Mouse (Mus musculus) kidney, adult 2 months (tissue): ENCODE data around the gene Stx5a. TPM values are rescaled to one million over a fixed set of nuclear protein-coding genes. Genes with fewer than 3 reads are reported as not detected.

ENCODE experiments used
- DNase-seq: peaks from one replicate; pipeline ENCODE4 v3.0.0; 2021
- H3K27ac ChIP-seq: fragments of 200-500 bp; 2 replicates; pipeline ENCODE4 v1.5.1; 2012; ENCODE audit warnings: low read depth, low read length, control low read depth, inconsistent platforms; ENCODE audit not compliant: insufficient read depth
- H3K27me3 ChIP-seq: fragments of 200-500 bp; replicated peaks from 2 replicates; pipeline ENCODE4 v1.6.1; 2012; ENCODE audit warnings: mild to moderate bottlenecking, moderate library complexity, low read length, inconsistent platforms; ENCODE audit not compliant: control insufficient read depth, insufficient read depth
- H3K36me3 ChIP-seq: fragments of 200-500 bp; 2 replicates; pipeline ENCODE4 v1.6.1; 2012; ENCODE audit warnings: mild to moderate bottlenecking, moderate library complexity, low read length, inconsistent platforms; ENCODE audit not compliant: control insufficient read depth, insufficient read depth
- H3K4me1 ChIP-seq: fragments of 200-500 bp; 2 replicates; pipeline ENCODE4 v1.6.1; 2011; ENCODE audit warnings: low read length; ENCODE audit not compliant: control insufficient read depth, insufficient read depth
- H3K4me3 ChIP-seq: fragments of 200-500 bp; 2 replicates; pipeline ENCODE4 v1.5.1; 2011; ENCODE audit warnings: mild to moderate bottlenecking, low read depth, low read length, control low read depth; ENCODE audit not compliant: insufficient read depth
- CTCF ChIP-seq: fragments of 200-500 bp; conservative IDR thresholded peaks from 2 replicates; pipeline ENCODE4 v1.5.1; 2011; ENCODE audit warnings: low read depth, mild to moderate bottlenecking, control low read depth, low read length, moderate library complexity, mixed read lengths; ENCODE audit not compliant: insufficient read depth, insufficient read length
- POLR2A ChIP-seq: fragments of 200-500 bp; IDR thresholded peaks from one replicate; pipeline ENCODE4 v1.6.1; 2011; ENCODE audit warnings: low read depth, low read length, control low read depth
- WGBS: fragments of 180-500 bp; shearing (Covaris S2); methylation state at CpG from one replicate; pipeline ENCODE4 v1.1.7; 2018; 5-methylcytosine and 5-hydroxymethylcytosine counted together
- polyA plus RNA-seq: library from polyadenylated mRNA; depleted of rRNA; stranded (reverse); fragments of >200 nt; gene quantifications from 2 replicates; pipeline ENCODE4 v1.2.3, GENCODE M21; 2012

Gene Stx5a
- polyA plus RNA-seq, 1 experiment = 51.4 TPM

DNA sequence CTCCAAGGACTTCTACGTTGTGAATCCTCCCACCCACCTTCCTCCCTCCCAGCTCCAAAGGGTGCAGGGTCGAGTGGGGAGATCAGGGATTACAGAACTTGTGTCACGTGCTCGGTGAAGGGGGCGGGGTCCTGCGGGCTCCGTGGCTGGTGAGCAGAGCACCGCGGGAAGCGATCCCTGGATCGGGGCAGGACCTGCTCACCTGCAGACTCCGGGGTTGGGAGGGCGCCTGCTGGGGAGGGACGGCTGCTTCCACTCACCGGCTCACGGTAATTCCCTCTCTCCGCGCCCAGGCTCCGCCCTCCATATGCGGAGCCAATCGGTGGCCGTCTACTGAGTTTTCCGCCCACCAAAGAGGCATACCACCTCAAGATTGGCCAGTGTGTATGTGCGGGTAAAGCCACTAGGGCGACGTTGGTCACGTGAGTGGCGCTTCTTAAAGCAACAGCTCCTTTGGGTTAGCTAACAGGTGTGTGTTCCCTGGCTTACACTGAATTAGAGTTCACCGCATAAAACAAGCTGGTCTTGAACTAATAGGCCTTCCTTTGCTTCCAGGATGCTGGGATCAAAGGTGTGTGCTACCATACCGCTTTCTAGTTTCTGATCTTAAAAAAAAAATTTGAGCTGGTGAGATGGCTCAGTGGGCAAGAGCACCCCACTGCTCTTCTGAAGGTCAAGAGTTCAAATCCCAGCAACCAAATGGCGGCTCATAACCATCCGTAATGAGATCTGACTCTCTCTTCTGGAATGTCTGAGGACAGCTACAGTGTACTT, 45.0 kb downstream of the Stx5a start, which contains the start of gene Taf6l:
Gene Taf6l (minus strand): TSS at position 410 of the 774 bp plus-strand sequence.
- no peaks in the 10 kb centered on the region for H3K4me1 ChIP-seq
- peak within 1 kb of the TSS; percentile 46; the same call in 1 of the 2 replicates for H3K27ac ChIP-seq
- H3K36me3 ChIP-seq = no peaks in the 10 kb centered on the region
- H3K27me3 ChIP-seq = no peaks in the 10 kb centered on the region
- peak within 1 kb of the TSS; percentile 58 for H3K4me3 ChIP-seq
- TF ChIP-seq CTCF = no peak; the same call in 1 of the 2 replicates
- TF ChIP-seq POLR2A = no peak
- peak; percentile 98 for DNase-seq
- 1% methylated on average over 32 of the region's 32 CpGs for WGBS

DNA sequence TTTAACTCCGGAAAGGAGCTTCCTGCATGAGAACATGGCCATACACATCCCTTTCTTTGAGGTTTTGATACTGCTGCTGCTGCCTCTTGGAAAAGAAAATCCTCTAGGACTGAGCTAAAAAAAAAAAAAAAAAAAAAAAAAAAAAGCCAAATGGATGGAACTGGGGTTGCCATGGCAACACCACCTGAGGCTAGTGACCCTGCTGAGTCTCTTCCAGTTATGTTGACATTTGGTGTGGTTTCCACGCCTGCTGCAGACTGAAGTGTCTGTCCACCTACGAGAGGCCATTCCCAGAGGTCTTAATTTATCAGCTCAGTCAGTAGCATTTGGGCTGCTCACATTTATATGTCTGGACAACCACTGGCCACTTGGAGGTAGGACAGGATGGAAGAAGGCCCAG, 47.3 kb downstream of the Stx5a start:
- 49% methylated on average over 3 of the region's 3 CpGs for WGBS
- H3K4me3 ChIP-seq = no peak overlapping the region
- H3K4me1 ChIP-seq = no peaks in the 10 kb centered on the region
- no peak for DNase-seq
- H3K27me3 ChIP-seq = no peaks in the 10 kb centered on the region
- no peak overlapping the region for H3K27ac ChIP-seq
- H3K36me3 ChIP-seq = no peaks in the 10 kb centered on the region
- TF ChIP-seq POLR2A (no peak), CTCF (no peak)

DNA sequence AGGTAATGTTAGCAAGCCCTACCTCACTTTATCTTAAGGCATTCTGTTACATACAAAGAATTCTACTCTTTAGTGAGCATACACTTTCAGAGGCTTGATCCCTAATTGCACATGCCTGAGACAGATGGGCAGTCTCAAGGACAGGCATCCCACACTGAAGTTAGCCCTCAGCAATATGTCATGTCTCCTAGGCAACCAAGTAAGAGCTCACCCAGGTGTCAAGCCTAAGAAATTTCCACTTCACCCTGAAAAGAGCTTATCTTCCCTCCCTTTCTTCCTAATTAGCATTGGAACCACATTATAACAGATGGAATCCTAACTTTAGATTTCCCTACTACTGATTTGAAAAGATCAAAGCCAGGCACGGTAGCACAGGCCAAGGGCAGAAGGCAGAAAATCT, 48.0 kb downstream of the Stx5a start:
- 49% methylated on average over 1 of the region's 1 CpGs for WGBS
- no peak overlapping the region for H3K4me3 ChIP-seq
- no peaks in the 10 kb centered on the region for H3K27me3 ChIP-seq
- no peak for DNase-seq
- no peaks in the 10 kb centered on the region for H3K36me3 ChIP-seq
- TF ChIP-seq CTCF (no peak), POLR2A (no peak)
- H3K4me1 ChIP-seq = no peaks in the 10 kb centered on the region
- H3K27ac ChIP-seq = no peak overlapping the region

DNA sequence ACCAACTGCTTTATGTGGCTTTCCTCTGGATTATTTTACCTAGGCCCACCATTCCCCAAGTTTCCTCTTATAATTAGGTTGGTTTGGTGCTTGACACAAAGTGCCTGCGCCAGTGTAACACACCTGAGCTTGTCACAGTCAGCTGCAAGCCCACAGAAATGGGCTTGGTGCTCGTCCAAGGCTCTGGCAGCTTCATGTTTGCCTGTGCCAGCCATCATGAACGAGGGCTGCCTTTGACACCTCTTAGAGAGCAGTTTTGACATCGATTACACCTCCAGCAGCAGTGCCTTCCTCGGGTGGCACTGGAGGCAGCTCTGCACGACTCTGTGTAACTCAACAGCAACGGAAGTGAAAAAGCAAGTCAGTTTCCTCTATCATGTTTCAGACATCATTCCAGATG, 49.0 kb downstream of the Stx5a start:
- WGBS = 75% methylated on average over 7 of the region's 7 CpGs
- Histone ChIP-seq H3K4me1 (no peaks in the 10 kb centered on the region), H3K36me3 (no peaks in the 10 kb centered on the region), H3K4me3 (no peak overlapping the region), H3K27me3 (no peaks in the 10 kb centered on the region), H3K27ac (no peak overlapping the region)
- DNase-seq = no peak
- TF ChIP-seq POLR2A = no peak
- no peak for TF ChIP-seq CTCF

DNA sequence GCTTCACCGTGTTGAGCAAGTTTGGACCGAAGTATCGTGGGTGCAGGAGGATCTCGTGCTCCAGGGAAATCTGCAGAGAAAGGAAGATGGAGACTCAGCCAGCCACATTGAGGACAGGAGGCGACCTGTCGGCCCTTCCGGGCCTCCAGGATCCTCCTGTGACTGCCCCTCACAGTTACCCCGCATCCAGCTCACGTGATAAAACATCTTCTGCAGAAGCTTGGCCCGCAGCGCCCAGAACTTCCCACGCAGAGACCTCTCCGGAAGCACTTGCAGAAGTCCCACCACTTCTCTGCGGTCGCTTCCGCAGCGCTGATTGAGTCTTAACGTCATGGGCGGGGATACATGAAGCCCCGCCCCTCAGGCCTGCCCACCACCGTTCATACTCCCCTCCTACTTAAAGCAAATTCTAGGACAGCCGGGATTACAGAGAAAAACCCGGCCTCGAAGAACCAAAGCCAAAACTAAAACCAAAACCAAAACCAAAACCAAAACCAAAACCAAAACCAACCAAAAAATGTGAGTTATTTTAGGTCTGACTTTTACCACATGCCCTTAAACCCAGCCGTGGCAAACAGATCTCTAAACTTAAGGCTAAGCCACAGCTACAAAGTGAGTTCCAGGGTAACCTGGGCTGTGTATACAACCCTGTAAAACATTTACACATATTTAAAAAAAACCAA, 57.2 kb downstream of the Stx5a start, which contains the start of gene Polr2g:
Gene Polr2g (minus strand): TSS at position 314 of the 683 bp plus-strand sequence.
- DNase-seq = peak; percentile 96
- TF ChIP-seq CTCF (no peak), POLR2A (peak; percentile 73)
- Histone ChIP-seq H3K4me3 (peak within 1 kb of the TSS; percentile 85), H3K27me3 (no peaks in the 10 kb centered on the region), H3K4me1 (no peaks in the 10 kb centered on the region; the same call in 1 of the 2 replicates), H3K27ac (peak within 1 kb of the TSS; percentile 37), H3K36me3 (no peaks in the 10 kb centered on the region)
- under 1% methylated on average over 25 of the region's 25 CpGs for WGBS

DNA sequence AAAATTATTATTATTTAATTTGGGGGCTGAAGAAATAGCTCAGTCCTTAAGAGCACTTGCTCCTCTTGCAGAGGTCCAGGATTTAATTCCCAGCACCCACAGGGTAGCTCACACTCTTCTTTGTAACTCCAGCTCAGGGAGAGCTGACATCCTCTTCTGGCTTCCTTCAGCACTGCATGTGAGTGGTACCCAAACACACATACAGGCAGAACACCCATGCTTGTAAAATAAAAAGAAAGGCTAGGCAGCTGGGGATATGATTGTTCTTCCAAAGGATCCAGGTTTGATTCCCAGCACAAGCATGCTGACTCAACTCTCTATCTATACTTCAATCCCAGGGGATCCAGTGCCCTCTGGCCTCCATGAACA, 57.7 kb downstream of the Stx5a start:
- DNase-seq = no peak

More for the DNA sequence above, 57.7 kb downstream of the Stx5a start:
- Histone ChIP-seq H3K36me3 (no peaks in the 10 kb centered on the region), H3K27ac (no peak overlapping the region; the same call in 1 of the 2 replicates), H3K27me3 (no peaks in the 10 kb centered on the region), H3K4me1 (no peaks in the 10 kb centered on the region; the same call in 1 of the 2 replicates), H3K4me3 (no peak overlapping the region)
- no peak for TF ChIP-seq CTCF
- TF ChIP-seq POLR2A = no peak
